Mouse (Mus musculus) lung, adult 2 months (tissue): ENCODE data around the gene Hoxc4.

Source experiments
- CTCF ChIP-seq: fragments of 200-500 bp; IDR thresholded peaks from 2 replicates; pipeline ENCODE4 v1.5.1; 2011; ENCODE audit warnings: mild to moderate bottlenecking, low read length, control low read depth; ENCODE audit not compliant: insufficient read depth
- POLR2A ChIP-seq: fragments of 200-500 bp; IDR thresholded peaks from 2 replicates; pipeline ENCODE4 v1.6.1; 2011; ENCODE audit warnings: low read depth, mild to moderate bottlenecking, control low read depth, low read length, borderline replicate concordance; ENCODE audit errors: extremely low read depth

DNA sequence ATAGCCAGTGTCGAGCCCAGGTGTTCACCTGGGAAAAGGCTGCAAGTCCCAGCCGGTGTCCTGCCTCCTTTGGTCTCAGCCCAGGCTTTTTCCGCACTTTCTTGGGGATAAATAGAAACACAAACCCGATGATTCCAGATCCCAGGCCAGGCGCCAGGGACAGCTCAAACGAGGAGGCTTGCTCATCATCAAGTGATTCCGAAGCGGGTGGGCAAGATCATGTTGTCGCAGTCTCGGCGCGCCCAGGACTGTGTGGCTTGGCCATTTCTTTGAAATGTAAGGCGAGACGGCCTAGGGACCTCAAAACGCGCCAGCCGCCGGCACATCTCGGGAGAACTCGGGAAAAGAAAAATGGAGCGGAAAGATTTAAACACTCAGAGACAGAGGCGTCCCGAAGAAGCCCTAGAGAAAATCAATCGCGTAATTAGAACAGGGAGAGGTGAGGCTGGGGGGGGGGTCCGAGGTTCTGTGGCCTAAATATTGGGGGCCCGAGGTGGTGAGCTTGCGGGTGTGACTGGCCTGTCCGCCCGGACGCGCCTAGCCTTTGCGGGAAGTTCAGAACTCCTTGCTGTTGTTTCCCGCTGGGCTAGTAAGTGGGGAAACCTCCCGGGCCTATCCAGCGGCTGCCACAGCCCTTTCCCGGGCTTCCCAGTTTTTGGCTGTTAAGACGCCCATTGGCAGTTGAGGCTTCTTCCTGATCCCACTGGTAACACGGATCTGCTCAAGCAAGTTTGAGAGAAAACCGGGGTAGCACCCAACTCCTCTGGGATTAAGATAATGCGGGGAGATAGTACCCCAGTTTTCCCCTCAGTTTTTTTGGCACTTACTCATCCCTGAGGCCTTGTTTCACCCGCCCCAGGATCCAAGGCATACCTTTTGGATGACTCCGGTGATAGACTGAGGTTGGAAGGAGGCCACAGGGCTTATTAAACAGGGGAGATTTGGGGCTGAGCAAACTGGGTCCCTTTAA is 8.8 kb downstream of the Hoxc4 start:
- no peak for TF ChIP-seq POLR2A
- TF ChIP-seq CTCF, result no peak
